Mouse (Mus musculus) gastrocnemius, adult 8-10 months (tissue): ENCODE measurements at regions not wholly inside any gene's neighbourhood (a gene's known extent, or its start where the extent isn't known, plus 50 kb on each side); places are given as distances from the start of the nearest gene placed in this dataset.

ENCODE experiments used
- DNase-seq, 2 experiments: peaks; one replicate each; pipeline ENCODE4 v3.0.0; 2022; ENCODE audit warnings: low spot score in 2 of 2

- no peak for DNase-seq
Measured at GRCm38 (mm10) chr19:15230129-15230927, 632.5 kb upstream of the Tle4 start.

GRCm38 (mm10) chr19:15217387-15217786 is 619.5 kb upstream of the Tle4 start:
- DNase-seq, result no peak

GRCm38 (mm10) chr19:15214651-15215050 is 616.8 kb upstream of the Tle4 start:
- DNase-seq, result no peak

- DNase-seq, result no peak
Measured at GRCm38 (mm10) chr19:15212881-15213280, 615.0 kb upstream of the Tle4 start.

GRCm38 (mm10) chr19:15203039-15203438 is 605.2 kb upstream of the Tle4 start:
- DNase-seq, result no peak

- no peak for DNase-seq
Measured at GRCm38 (mm10) chr19:15201262-15201661, 603.4 kb upstream of the Tle4 start.

- DNase-seq, result no peak
Measured at GRCm38 (mm10) chr19:15200792-15201191, 602.9 kb upstream of the Tle4 start.

GRCm38 (mm10) chr19:15200361-15200760 is 602.5 kb upstream of the Tle4 start:
- no peak for DNase-seq

- no peak for DNase-seq
Measured at GRCm38 (mm10) chr19:15199692-15200091, 601.8 kb upstream of the Tle4 start.

- no peak for DNase-seq
Measured at GRCm38 (mm10) chr19:15175221-15175620, 577.4 kb upstream of the Tle4 start.

- DNase-seq, result no peak
Measured at GRCm38 (mm10) chr19:15173301-15173700, 575.5 kb upstream of the Tle4 start.

GRCm38 (mm10) chr19:15167184-15167583 is 569.3 kb upstream of the Tle4 start:
- DNase-seq, result no peak

GRCm38 (mm10) chr19:15160641-15161040 is 562.8 kb upstream of the Tle4 start:
- DNase-seq, result no peak

GRCm38 (mm10) chr19:15158653-15159052 is 560.8 kb upstream of the Tle4 start:
- no peak for DNase-seq

- DNase-seq, result no peak
Measured at GRCm38 (mm10) chr19:15158177-15158576, 560.3 kb upstream of the Tle4 start.

- no peak for DNase-seq
Measured at GRCm38 (mm10) chr19:15154693-15155092, 556.8 kb upstream of the Tle4 start.

GRCm38 (mm10) chr19:15146325-15146724 is 548.5 kb upstream of the Tle4 start:
- DNase-seq, result no peak

- no peak for DNase-seq
Measured at GRCm38 (mm10) chr19:15127122-15127521, 529.3 kb upstream of the Tle4 start.

GRCm38 (mm10) chr19:15108441-15109026 is 510.7 kb upstream of the Tle4 start:
- no peak for DNase-seq

GRCm38 (mm10) chr19:15095054-15095453 is 497.2 kb upstream of the Tle4 start:
- DNase-seq, result no peak

- DNase-seq, result no peak
Measured at GRCm38 (mm10) chr19:15093534-15093933, 495.7 kb upstream of the Tle4 start.

GRCm38 (mm10) chr19:15080638-15081037 is 482.8 kb upstream of the Tle4 start:
- no peak for DNase-seq

- no peak for DNase-seq
Measured at GRCm38 (mm10) chr19:15057801-15058200, 459.9 kb upstream of the Tle4 start.
